Mouse (Mus musculus) gastrocnemius, postnatal 25 days (tissue): ENCODE results near the gene Zbtb17. TPM values are rescaled to one million over a fixed set of nuclear protein-coding genes. Genes with fewer than 3 reads are reported as not detected.

Source experiments
- DNase-seq: peaks from one replicate; pipeline ENCODE4 v3.0.0; 2022
- total RNA-seq, 2 experiments: library from RNA; stranded (reverse); gene quantifications; 1 replicate in 1 of 2; 2 replicates in 1 of 2; pipeline ENCODE4 v1.2.3; 2021

The Zbtb17 gene
- total RNA-seq, 2 experiments from 2014 or later = 24.7 to 25.5 TPM

DNA sequence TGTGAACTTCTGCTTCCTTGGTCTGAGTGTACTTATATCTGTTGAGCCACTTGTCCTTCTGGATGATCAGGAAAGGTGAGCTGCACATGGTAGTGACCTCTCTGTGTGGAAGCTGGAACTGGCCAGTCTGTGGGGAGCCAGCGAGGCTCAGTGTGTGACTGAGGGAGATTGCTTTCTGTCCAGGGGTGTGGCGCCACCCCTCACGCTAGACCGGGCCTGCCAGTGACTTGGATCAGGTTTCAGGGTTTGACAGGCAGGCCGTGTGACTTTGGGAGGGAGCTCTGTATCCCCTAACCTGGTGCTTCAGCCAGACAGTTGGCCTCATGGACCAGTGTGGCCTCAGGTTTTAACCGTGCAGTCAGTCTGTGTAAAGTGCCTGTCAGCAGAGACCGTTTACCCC is 13.8 kb downstream of the Zbtb17 start:
- DNase-seq = peak; percentile 82

DNA sequence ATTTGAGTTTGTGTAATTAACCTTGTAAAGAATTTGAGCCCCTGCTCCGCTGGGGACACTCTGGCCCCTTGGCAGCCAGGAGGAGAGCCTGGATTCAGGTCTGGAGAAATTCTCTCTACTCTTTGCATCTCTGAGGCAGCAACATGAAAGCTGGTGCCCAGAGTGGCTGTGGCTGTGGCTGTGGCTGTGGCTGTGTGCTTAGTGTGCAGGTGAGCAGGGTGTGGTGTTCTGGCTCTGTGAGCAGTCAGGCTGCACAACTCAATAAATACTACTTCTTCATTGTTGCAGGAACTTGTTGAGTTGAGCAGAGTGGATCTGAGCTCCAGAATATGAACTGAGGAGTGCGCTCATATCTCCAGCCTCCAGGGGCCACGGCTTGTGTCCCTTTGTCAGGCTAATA is 14.4 kb downstream of the Zbtb17 start:
- DNase-seq = no peak

DNA sequence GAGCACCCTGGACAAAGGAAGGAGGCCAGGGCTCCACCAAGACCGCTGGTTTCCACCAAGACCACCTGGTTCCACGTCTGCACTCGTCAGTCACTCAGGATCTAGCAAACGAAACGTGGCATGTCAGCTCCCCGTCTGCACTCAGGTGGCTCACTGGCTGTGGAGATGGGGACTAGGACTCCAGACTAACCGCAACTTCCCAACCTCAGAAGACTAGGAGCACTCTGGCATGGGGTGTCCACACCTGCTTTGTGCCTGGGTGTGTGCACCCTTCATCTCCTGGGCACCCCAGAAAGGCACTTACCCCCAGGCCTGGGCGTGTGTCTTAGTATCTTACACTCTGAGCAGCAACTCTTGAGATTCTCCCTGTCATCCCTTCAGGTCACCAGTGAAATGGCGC is 15.3 kb downstream of the Zbtb17 start:
- no peak for DNase-seq

DNA sequence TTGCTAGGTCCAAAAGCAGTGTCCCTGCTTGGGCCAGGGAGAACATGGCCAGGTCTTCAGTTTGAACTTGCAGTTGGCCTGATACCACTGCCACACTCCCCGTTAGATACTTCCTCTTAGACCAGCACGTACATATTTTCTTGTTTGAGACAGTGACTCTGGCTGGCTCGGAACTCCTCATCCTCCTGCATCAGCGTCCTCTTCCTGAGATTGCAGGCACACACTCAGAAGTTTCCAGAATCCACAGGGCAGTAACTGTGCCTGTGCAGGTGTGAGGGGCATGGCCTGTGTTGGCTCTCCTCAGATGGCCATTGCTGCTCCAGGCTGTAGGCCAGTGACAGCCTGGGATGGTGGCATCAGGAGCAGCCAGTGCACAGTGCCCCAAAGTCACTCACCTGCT is 16.0 kb downstream of the Zbtb17 start:
- no peak for DNase-seq

DNA sequence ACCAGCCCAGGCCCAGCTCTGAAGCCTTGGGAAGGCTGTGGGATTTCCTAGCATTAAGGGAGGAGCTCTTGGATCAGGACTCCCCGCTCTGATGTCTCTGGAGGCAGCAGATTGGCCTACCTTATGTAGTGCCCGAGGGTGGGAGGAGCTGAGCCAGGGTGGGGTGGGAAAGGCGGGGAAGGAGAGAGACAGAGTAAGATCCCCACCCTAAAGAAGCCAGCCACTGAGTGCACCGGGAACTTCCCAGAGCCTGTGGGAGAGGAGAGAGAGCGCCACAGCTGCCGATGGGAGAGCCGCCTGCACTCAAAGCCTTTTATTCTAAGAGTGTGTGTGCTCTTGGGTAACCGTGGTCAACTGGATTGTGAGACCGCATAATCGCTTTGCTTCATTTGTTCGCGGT is 16.6 kb downstream of the Zbtb17 start:
- no peak for DNase-seq

DNA sequence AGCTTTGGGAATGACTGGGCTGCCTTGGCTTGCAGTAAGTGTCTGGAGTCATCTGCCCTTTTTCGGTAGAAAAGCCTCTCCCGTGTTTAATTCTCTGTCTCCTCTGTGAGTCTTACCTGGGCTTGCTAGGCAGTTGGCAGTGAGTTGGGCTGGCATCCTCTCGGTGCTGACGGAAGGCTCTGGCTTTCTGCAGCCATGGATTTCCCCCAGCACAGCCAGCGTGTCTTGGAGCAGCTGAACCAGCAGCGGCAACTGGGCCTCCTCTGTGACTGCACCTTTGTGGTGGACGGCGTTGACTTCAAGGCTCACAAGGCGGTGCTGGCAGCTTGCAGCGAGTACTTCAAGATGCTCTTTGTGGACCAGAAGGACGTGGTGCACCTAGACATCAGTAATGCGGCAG is 17.1 kb downstream of the Zbtb17 start:
- DNase-seq = no peak

DNA sequence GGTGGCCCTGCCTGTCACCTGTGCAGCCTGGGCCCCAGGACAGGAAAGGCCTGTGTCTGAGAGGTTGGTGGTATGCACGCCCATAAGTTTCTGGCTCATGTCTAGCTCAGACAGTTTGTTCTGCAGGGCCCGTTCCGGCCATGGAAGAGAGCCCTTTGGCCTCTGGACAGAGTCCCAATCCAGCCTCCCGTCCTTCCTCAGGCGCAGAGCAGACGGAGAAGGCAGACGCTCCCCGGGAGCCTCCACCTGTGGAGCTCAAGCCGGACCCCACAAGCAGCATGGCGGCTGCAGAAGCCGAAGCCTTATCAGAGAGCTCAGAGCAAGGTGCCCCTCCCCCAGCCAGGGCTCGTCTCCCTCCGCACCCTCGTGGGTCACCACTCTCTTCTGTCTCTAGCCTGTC is 19.0 kb downstream of the Zbtb17 start:
- DNase-seq = no peak

DNA sequence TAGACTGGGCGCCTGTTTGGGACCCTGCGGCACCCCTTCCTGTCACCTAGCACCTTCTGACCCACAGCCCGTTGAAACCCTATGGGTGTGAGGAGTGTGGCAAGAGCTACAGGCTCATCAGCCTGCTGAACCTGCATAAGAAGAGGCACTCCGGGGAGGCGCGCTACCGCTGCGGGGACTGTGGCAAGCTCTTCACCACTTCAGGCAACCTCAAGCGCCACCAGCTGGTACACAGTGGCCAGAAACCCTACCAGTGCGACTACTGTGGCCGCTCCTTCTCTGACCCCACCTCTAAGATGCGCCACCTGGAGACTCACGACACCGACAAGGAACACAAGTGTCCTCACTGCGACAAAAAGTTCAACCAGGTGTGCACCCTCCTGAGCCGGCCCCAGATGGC is 20.3 kb downstream of the Zbtb17 start:
- no peak for DNase-seq

DNA sequence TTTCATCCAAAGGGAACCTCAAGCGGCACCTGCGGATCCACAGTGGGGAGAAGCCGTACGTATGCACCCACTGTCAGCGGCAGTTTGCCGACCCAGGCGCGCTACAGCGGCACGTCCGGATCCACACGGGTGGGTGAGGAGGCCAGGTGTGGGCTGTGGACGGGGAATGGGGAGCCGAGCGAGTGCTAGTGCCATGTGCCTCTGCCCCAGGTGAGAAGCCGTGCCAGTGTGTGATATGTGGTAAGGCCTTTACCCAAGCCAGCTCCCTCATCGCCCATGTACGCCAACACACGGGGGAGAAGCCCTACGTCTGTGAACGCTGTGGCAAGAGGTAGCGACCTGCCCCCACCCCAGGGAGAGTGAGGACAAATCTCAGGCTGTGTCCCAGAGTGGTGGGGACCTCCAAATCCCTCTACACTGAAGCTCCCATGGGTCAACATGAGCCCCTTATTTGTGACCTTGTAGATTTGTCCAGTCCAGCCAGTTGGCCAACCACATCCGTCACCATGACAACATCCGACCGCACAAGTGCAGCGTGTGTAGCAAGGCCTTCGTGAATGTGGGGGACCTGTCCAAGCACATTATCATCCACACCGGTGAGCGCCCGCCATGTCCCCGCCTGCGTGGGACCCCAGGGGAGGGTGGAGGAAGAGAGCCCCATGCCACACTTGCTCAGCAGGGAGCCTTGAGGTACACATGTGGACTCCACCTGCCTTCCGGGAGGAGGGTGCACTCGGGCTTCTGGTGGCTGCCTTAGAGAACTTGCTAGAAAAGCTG is 21.2 kb downstream of the Zbtb17 start:
- DNase-seq = no peak

DNA sequence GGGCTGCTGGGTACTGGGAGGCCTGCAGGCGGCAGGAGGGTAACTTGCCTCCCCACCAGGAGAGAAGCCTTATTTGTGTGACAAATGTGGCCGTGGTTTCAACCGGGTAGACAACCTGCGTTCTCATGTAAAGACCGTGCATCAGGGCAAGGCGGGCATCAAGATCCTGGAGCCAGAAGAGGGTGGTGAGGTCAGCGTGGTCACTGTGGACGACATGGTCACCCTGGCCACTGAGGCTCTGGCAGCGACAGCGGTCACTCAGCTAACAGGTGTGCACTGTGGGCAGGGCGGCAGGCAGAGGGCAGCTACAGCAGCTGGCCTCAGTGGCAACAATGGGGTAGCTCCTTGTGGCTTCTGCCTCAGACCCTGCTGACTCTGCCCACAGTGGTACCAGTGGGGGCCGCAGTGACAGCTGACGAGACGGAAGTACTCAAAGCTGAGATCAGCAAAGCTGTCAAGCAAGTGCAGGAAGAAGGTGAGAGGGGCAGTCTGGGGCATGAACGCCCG is 21.9 kb downstream of the Zbtb17 start:
- DNase-seq = no peak

DNA sequence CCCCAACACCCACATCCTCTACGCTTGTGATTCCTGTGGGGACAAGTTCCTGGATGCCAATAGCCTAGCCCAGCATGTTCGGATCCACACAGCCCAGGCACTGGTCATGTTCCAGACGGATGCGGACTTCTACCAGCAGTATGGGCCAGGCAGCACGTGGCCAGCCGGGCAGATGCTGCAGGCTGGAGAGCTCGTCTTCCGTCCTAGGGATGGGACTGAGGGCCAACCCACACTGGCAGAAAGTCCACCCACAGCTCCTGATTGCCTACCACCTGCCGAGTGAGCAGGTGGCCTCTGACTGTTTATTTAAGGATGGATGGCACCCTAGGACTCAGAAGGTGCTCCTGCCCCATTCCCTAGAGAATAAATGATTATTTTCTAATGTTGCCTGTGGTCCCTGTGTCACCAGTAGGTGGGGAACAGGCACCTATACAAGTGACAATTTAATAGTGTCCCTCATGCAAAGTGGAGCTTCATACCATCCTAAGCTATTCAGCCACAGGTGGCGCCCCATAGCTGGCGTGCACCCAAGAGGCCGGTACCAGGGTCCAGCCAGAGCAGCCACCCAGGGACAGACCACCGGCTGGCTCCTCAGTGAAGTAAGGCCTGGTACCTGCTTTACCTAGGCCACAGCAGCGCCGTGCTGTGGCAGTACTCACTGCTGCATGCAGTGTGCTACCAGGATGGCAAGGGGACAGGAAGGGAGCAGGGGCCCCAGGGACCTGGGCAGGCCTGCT is 22.6 kb downstream of the Zbtb17 start:
- DNase-seq = no peak

DNA sequence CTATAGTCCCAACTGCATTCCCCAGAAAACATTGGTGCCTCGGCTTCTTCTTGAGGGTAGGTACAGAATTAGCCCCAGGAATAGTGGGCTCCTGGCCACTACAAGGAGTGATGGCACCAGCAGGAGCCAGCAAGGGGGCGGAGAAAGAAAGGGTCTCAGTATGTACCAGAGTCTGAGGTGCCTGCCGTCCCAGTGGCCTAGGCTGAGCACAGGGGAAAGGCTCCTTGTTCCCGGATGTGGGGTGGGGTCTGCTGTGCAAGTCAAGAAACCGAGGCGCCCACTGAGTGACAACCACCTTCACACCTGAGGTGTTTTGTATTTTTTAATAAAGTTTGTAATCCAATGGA is 23.1 kb downstream of the Zbtb17 start:
- no peak for DNase-seq

DNA sequence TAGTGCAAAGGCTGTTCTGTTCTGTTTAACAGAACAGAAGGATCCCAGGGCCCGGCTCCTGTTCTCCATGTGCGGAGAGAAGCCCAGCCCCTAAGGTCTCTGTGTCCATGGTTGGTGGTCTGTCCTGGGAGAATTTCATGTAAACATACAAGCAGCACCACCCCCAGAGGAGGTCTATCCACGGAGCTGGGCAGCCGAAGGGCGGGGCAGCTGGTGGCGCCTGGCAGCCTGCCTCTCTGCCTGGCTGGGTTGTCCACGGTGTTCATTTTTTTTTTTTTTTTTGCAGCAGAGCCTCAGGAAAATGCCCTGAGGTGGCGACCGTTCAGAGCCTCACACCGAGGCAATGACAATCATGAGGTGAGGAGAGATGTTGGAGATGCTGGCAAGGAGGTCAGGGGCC is 24.1 kb downstream of the Zbtb17 start:
- DNase-seq = no peak

DNA sequence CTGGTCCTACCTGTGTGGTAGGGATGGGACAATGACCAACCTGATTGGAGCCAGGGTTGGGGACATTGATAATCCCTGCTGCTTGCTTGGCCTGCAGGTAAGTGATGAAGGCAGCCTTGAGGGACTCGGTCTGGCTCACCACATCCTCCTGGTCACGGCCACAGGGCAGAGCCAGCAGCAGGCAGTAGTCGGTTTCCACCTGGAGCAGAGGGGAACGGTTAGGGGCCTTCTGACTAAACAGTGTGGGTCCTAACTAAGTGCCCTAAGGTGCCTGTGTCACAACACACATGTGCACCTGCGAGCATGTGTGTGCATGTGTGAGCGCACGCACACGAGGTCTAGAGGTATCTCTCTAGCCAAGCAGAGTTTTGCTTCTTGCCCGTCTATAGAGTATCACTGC is 24.9 kb downstream of the Zbtb17 start:
- no peak for DNase-seq

DNA sequence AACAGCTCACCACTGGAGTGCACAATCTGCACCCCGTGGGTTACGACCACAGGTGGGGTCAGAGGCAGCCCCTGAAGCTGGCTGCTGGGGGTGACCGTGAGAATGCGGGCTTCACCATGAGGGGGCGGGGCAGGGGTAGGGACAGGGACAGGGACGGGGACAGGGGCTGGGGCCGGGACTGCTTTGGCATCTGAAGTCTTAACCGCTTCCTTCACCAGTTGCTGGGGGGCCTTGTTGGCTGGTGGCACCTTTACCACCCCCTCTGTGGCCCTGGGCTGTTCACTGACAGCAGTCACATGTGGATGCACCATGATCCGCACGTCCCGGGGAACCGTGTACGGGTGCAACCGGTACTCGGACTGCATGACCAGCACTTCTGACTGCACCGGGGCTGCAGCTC is 27.0 kb downstream of the Zbtb17 start:
- no peak for DNase-seq

DNA sequence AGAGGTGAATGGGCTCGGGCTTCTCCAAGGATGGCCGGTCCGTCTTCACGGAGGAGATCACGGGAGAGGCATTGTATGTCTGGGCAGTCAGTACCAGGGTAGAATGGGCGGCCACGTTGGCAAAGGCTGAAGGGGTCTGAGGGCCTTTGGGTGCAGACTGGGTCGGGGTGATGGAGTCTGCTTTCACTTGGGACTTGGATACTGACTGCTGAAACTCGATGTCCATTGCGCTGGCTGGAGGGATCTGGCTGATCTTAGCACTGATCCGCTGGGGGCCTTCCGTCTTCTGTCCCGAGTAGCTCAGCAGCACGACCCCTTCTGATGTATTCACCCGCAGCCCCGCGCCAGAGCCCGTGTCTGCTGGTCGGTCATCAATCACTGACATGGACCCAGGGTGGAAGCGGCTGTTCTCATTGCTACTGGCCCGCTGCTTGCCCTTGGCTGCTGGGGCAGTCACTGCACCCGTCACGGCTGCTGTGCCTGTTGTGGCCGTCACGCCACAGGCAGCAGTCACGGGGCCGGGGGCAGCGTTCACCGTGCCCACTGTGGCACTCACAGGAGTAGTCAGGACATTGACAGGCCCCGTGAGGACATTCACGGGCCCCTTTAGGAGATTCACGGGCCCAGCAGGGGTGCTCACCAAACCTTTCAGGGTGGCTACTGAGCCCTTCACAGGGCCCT is 28.3 kb downstream of the Zbtb17 start:
- DNase-seq = no peak

DNA sequence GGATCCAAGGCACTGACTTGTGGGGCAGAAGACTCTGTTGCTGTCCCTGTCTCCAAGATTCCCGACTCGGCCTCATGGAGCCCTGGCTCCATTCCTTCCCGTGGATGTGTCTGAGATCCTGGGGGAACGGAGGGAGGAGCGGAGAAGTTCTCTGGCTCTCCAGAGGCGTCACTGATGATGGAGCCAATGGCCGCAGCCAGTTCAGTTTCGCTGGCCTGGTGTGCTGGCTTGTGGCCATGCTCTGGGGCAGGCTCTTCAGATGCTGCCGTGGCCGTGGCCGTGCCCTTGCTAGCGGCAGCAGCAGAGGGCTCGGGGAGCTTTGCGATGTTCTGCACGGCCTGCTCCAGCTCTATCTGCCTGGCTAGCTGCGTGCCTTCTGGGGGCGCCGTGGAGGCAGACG is 30.0 kb downstream of the Zbtb17 start:
- DNase-seq = no peak

DNA sequence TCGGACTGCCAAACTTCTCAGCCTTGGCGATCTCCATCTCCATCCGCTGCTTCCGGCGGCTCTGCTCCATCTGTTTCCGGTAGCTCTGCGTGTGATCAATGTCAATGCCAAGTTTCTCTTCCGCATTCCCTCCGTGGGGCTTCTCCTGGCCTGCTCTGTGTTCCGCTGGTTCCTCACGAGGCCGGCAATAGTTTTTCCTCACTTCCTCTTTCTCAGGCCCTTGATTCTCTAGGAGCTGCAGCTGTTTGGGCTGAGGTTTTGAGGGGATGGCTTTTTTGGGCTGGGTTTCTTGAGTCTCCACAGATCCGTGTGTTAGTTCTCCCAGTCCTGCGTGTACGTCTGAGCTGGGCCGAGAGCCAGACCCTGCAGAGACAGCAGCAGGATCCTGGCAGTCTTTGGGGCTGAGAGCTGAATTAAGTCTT is 33.2 kb downstream of the Zbtb17 start:
- peak; percentile 69 for DNase-seq

DNA sequence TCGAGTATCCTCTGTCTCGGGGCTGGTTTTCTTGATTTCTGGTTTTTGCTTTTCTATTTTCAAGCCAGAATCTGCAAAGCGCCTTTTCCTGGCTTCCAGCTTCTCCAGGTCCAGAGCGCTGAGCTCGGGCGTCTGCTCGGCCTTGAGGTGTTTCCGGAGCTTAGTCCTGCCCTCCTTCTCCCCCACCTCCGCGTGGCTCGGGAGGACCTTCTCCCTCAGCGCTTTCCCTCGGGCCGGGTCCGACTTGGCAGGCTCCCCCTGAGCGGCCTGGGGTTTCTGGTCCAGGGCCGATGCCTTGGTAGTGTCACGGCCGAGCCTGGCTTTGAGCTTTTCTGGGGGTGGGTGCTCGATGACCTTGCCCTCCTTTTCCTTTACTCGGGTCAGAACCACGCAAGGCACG is 33.8 kb downstream of the Zbtb17 start:
- no peak for DNase-seq

DNA sequence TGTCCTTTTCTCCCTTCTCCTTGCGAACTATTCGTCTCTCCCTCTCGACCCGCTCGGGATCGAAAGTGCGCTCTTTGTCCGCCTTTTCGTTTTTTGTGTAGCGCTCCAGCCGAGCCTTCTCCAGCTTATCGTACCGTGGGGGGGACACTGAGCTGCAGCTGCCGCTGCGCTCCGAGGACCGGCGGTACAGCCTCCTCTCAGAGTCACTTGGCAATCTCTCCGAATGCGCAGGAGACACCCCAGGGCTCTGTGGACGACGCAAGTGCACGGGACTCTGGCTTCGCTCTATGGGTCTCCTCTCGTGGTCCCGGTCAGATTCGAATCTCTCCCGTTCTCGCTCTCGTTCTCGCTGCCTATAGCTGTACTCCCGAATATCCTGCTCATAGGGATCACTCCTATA is 34.3 kb downstream of the Zbtb17 start:
- no peak for DNase-seq

DNA sequence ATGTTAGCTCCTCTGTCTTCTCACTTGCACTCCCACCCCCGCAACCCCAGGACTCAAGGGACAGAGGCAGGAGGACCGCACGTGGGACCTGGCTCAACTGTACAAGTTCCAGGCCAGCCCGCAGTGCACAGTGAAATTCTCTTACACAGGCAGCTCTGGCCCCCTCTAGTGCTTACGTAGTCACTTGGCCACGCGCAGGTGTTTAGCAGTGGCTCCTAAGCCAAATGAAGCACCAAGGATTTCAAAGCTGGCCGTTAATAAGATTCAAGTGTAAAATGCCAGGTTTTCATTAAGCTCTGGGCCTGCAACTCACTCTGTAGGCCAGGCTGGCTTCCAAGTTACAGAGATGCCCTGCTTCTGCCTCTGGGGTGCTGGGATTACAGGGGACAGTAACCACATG is 35.0 kb downstream of the Zbtb17 start:
- no peak for DNase-seq

DNA sequence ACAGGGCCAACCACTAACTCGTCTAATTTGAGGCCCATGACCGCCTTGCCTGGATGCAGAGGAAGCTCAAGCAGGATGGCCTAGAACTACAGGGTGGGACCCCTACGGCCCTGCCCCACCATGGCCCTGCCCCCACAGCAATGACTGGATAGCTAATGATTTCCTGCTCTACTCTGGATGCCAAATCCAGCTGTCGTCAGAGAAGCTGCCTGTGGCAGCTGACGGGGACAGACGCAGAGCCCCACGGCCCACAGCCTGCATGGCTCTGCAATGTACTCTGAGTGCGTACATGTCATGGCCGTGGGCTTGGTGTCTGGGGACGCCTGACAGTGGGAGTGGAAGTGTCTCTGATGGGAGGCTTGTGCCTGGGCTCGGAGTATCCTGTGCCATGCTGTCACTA is 39.6 kb downstream of the Zbtb17 start:
- no peak for DNase-seq

DNA sequence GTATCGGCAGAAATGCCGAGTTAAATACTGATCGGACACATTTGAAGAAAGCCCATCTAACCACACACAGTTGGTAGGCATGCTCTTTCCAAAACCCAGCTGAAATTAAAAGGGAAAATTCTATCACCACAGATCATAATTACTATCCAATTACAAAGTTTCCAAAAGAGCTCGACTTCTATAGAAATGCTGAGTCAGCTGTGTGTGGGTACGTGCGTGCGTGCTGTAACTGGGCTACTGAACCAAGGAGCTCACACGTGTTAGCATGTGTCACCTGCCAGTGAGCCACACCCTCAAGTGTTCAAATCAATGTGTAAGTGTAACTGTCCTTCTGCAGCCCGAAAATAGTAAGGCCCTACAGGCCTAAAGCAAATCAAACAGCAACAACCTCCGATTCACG is 43.1 kb downstream of the Zbtb17 start:
- DNase-seq = no peak
